Mouse (Mus musculus) heart, adult 2 months (tissue): ENCODE measurements at regions not wholly inside any gene's neighbourhood (a gene's known extent, or its start where the extent isn't known, plus 50 kb on each side); places are given as distances from the start of the nearest gene placed in this dataset.

Source experiments
- DNase-seq, 2 experiments: peaks; one replicate each; pipeline ENCODE4 v3.0.0; 2021
- H3K27ac ChIP-seq: fragments of 200-600 bp; 2 replicates; pipeline ENCODE4 v1.8.1; 2022
- H3K27me3 ChIP-seq: fragments of 200-500 bp; 2 replicates; pipeline ENCODE4 v1.6.1; 2012; ENCODE audit warnings: mild to moderate bottlenecking, low read length, inconsistent platforms, mixed read lengths; ENCODE audit not compliant: control insufficient read depth, insufficient read depth
- H3K36me3 ChIP-seq: fragments of 200-500 bp; 2 replicates; pipeline ENCODE4 v1.6.1; 2012; ENCODE audit warnings: low read length, inconsistent platforms; ENCODE audit not compliant: control insufficient read depth, insufficient read depth
- H3K4me1 ChIP-seq: fragments of 200-500 bp; 2 replicates; pipeline ENCODE4 v1.6.1; 2011; ENCODE audit warnings: low read length; ENCODE audit not compliant: control insufficient read depth, insufficient read depth
- H3K4me3 ChIP-seq: fragments of 200-600 bp; 2 replicates; pipeline ENCODE4 v1.8.1; 2022
- H3K79me2 ChIP-seq: fragments of 200-500 bp; replicated peaks from 2 replicates; pipeline ENCODE4 v1.6.1; 2012; ENCODE audit warnings: mild to moderate bottlenecking, inconsistent platforms, low read length, moderate library complexity, mixed read lengths; ENCODE audit not compliant: control insufficient read depth, insufficient read depth
- H3K9ac ChIP-seq: fragments of 200-500 bp; 2 replicates; pipeline ENCODE4 v1.6.1; 2012; ENCODE audit warnings: low read depth, mild to moderate bottlenecking, control low read depth, inconsistent platforms, low read length, mixed read lengths
- CTCF ChIP-seq: fragments of 200-600 bp; IDR thresholded peaks from 2 replicates; pipeline ENCODE4 v1.8.1; 2022; ENCODE audit warnings: antibody characterized with exemption, mild to moderate bottlenecking, moderate library complexity
- EP300 ChIP-seq: fragments of 200-500 bp; IDR thresholded peaks from 2 replicates; pipeline ENCODE4 v1.6.1; 2011; ENCODE audit warnings: low read depth, low read length, control low read depth; ENCODE audit not compliant: insufficient read depth
- POLR2A ChIP-seq: fragments of 200-500 bp; IDR thresholded peaks from 2 replicates; pipeline ENCODE4 v1.6.1; 2011; ENCODE audit warnings: mild to moderate bottlenecking, low read depth, low read length, control low read depth; ENCODE audit not compliant: insufficient read depth
- WGBS: fragments of 180-500 bp; shearing (Covaris S2); methylation state at CpG from one replicate; pipeline ENCODE4 v1.1.7; 2018; 5-methylcytosine and 5-hydroxymethylcytosine counted together
- intact Hi-C: fragments of 180-260 bp; cut with DNase I; formaldehyde crosslinking; loops from one replicate; pipeline ENCODE4 v1.15.1; 2025

GRCm38 (mm10) chr10:98212876-98213587, 486.5 kb upstream of the C030005K15Rik start:
- Histone ChIP-seq H3K4me1 (no peaks in the 10 kb centered on the region), H3K27me3 (no peaks in the 10 kb centered on the region), H3K9ac (no peak overlapping the region), H3K79me2 (no peaks in the 10 kb centered on the region), H3K27ac (no peak overlapping the region), H3K4me3 (no peak overlapping the region), H3K36me3 (no peaks in the 10 kb centered on the region)
- TF ChIP-seq CTCF = no peak
- no peak for TF ChIP-seq EP300
- no peak for TF ChIP-seq POLR2A
- DNase-seq = no peak
- 49% methylated on average over 7 of the region's 7 CpGs for WGBS
- intact Hi-C loops = no loop called here

GRCm38 (mm10) chr10:98231017-98231416, 504.5 kb upstream of the C030005K15Rik start:
- Histone ChIP-seq H3K27me3 (no peaks in the 10 kb centered on the region), H3K79me2 (no peaks in the 10 kb centered on the region), H3K4me3 (no peak overlapping the region), H3K36me3 (no peaks in the 10 kb centered on the region), H3K4me1 (no peaks in the 10 kb centered on the region), H3K9ac (no peak overlapping the region), H3K27ac (no peak overlapping the region)
- TF ChIP-seq POLR2A = no peak
- TF ChIP-seq EP300 = no peak
- no peak for TF ChIP-seq CTCF
- WGBS = 89% methylated on average over 5 of the region's 5 CpGs
- DNase-seq = no peak
- intact Hi-C loops = no loop called here

GRCm38 (mm10) chr10:98231705-98232235, 505.2 kb upstream of the C030005K15Rik start:
- intact Hi-C loops = no loop called here
- Histone ChIP-seq H3K4me1 (no peaks in the 10 kb centered on the region), H3K27ac (no peak overlapping the region), H3K79me2 (no peaks in the 10 kb centered on the region), H3K9ac (no peak overlapping the region), H3K4me3 (no peak overlapping the region), H3K36me3 (no peaks in the 10 kb centered on the region), H3K27me3 (no peaks in the 10 kb centered on the region)
- no peak for DNase-seq
- TF ChIP-seq CTCF = no peak
- no peak for TF ChIP-seq EP300
- TF ChIP-seq POLR2A = no peak
- 74% methylated on average over 4 of the region's 4 CpGs for WGBS

GRCm38 (mm10) chr10:98248311-98248710, 521.8 kb upstream of the C030005K15Rik start:
- TF ChIP-seq POLR2A (no peak), EP300 (no peak), CTCF (no peak)
- no peaks in the 10 kb centered on the region for H3K79me2 ChIP-seq
- no peaks in the 10 kb centered on the region for H3K36me3 ChIP-seq
- no peaks in the 10 kb centered on the region for H3K27me3 ChIP-seq
- no peak overlapping the region for H3K4me3 ChIP-seq
- WGBS = 79% methylated on average over 1 of the region's 1 CpGs
- no peak overlapping the region for H3K27ac ChIP-seq
- intact Hi-C loops = no loop called here
- no peak for DNase-seq
- H3K4me1 ChIP-seq = no peaks in the 10 kb centered on the region
- H3K9ac ChIP-seq = no peak overlapping the region

- Histone ChIP-seq H3K4me1 (no peaks in the 10 kb centered on the region), H3K27me3 (no peaks in the 10 kb centered on the region), H3K36me3 (no peaks in the 10 kb centered on the region), H3K27ac (no peak overlapping the region), H3K79me2 (no peaks in the 10 kb centered on the region), H3K9ac (no peak overlapping the region), H3K4me3 (no peak overlapping the region)
- TF ChIP-seq EP300 (no peak), CTCF (no peak), POLR2A (no peak)
- 67% methylated on average over 4 of the region's 4 CpGs for WGBS
- intact Hi-C loops = no loop called here
- no peak for DNase-seq
These were observed 531.6 kb upstream of the C030005K15Rik start for GRCm38 (mm10) chr10:98257980-98258707.

- Histone ChIP-seq H3K4me3 (no peak overlapping the region), H3K27me3 (no peaks in the 10 kb centered on the region), H3K9ac (no peak overlapping the region), H3K27ac (no peak overlapping the region), H3K79me2 (no peaks in the 10 kb centered on the region), H3K4me1 (no peaks in the 10 kb centered on the region), H3K36me3 (no peaks in the 10 kb centered on the region)
- DNase-seq = no peak
- no peak for TF ChIP-seq EP300
- TF ChIP-seq CTCF = no peak
- no peak for TF ChIP-seq POLR2A
- WGBS = 93% methylated on average over 4 of the region's 4 CpGs
- intact Hi-C loops = no loop called here
These were observed 532.7 kb upstream of the C030005K15Rik start for GRCm38 (mm10) chr10:98259283-98259682.
